Mouse (Mus musculus): ENCODE measurements around the gene Nit2. TPM values are rescaled to one million over a fixed set of nuclear protein-coding genes. Genes with fewer than 3 reads are reported as not detected.
A peak's percentile ranks its signal among the peaks of the same experiment; 100 is the strongest.

The Nit2 gene
- total and polyA plus RNA-seq, 3 experiments = 59.4 to 93.3 (median 71.8) TPM

DNA sequence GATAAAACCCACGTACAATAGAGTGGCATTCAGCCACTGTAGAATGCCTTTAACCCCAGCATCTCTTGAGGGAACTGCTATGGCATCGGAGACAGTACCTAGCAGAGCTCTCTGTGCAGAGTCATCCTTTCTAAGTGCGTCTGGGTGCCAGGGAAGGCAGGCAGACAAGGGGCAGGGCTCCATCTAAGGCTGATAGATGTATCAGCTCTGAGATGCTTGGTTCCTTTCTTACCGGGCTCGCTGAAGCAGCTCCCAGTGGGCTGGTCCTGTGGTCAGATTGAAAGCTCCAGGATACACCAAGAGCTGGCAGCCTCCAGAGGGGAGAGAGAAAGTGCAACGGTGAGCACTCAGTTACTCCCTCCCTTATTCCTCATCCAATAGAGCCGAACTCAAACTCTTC, 7.3 kb downstream of the Nit2 start:
- dilution Hi-C loops (cut with MboI; ENCODE audit: extremely low pct_ligation_motif_present, extremely low pct_unique_long_range_greater_than_20kb, low sequenced_read_pairs) = no loop called here
- Histone ChIP-seq H3K27me3 (replicated peaks) (no peaks in the 10 kb centered on the region), H3K4me2 (ENCODE audit: insufficient read depth, low read depth, poor library complexity, severe bottlenecking) (no peak overlapping the region), H3K27ac (ENCODE audit: insufficient read depth, low read depth) (no peak overlapping the region), H3K4me1 (ENCODE audit: control insufficient read depth in 1 of 2, insufficient read depth in 2 of 2) (peaks cover 0 to 25% of the 10 kb centered on the region in 2 experiments; a peak in 2 of 4 replicates), H3K9me3 (replicated peaks; ENCODE audit: low read length) (no peaks in the 10 kb centered on the region), H3K4me3 (replicated peaks in 1 of 3; ENCODE audit: low read depth in 2 of 3, low read length in 2 of 3, poor library complexity in 1 of 3) (no peak overlapping the region), H3K9ac (ENCODE audit: insufficient read depth, low read depth) (no peak overlapping the region), H3K79me2 (replicated peaks; ENCODE audit: control insufficient read depth, extremely low read depth, insufficient read depth, poor library complexity, severe bottlenecking) (no peaks in the 10 kb centered on the region), H3K36me3 (replicated peaks in 1 of 2; ENCODE audit: control insufficient read depth in 1 of 2, insufficient read depth in 1 of 2, low read length in 1 of 2) (peaks cover 55 to 95% of the 10 kb centered on the region in 2 experiments)
- in situ Hi-C loops (cut with MboI; ENCODE audit: low pct_ligation_motif_present, low pct_unique_long_range_greater_than_20kb, low sequenced_read_pairs) = no loop called here
- no peak for TF ChIP-seq KAT2A (IDR thresholded peaks at IDR 0.05; ENCODE audit: insufficient replicate concordance, low read length)
- TF ChIP-seq SIN3A (IDR thresholded peaks at IDR 0.05; ENCODE audit: low read length) = no peak
- no peak for TF ChIP-seq E2F4 (IDR thresholded peaks at IDR 0.05; ENCODE audit: insufficient replicate concordance, low read depth, low read length)
- no peak for TF ChIP-seq NELFE (IDR thresholded peaks at IDR 0.05; ENCODE audit: low read depth, low read length)
- DNase-seq (ENCODE audit: extremely low read depth) = no peak

DNA sequence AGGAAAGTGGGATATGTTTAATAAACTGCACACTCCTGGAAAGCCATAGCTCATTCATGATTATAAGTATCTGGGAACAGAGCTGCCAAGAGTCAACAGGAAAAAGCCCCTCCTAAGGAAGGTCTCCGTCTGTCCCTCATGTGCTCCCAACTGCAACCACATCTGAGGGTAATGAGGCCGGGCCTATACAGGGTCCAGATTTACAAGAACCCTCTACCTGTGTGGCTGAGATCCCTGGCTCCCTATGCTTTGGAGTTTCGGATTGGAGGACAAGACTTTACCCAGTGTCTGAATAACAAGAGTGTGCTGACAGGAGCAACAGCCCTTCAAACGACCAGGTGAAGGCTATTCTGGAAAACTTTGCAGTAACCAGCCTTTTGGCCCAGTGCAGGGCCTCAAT, 9.4 kb downstream of the Nit2 start:
- H3K27ac ChIP-seq (ENCODE audit: insufficient read depth, low read depth) = no peak overlapping the region
- H3K9ac ChIP-seq (ENCODE audit: insufficient read depth, low read depth) = no peak overlapping the region
- in situ Hi-C loops (cut with MboI; ENCODE audit: low pct_ligation_motif_present, low pct_unique_long_range_greater_than_20kb, low sequenced_read_pairs) (no loop called here), dilution Hi-C loops (cut with MboI; ENCODE audit: extremely low pct_ligation_motif_present, extremely low pct_unique_long_range_greater_than_20kb, low sequenced_read_pairs) (no loop called here)
- H3K36me3 ChIP-seq (replicated peaks in 1 of 2; ENCODE audit: control insufficient read depth in 1 of 2, insufficient read depth in 1 of 2, low read length in 1 of 2) = peaks cover 64 to 95% of the 10 kb centered on the region in 2 experiments
- DNase-seq (ENCODE audit: extremely low read depth) = no peak
- H3K4me2 ChIP-seq (ENCODE audit: insufficient read depth, low read depth, poor library complexity, severe bottlenecking) = no peak overlapping the region
- no peaks in the 10 kb centered on the region for H3K27me3 ChIP-seq (replicated peaks)
- no peak overlapping the region for H3K4me3 ChIP-seq (replicated peaks in 1 of 3; ENCODE audit: low read depth in 2 of 3, low read length in 2 of 3, poor library complexity in 1 of 3)
- no peaks in the 10 kb centered on the region for H3K9me3 ChIP-seq (replicated peaks; ENCODE audit: low read length)
- H3K4me1 ChIP-seq (ENCODE audit: control insufficient read depth in 1 of 2, insufficient read depth in 2 of 2) = peaks cover 0 to 15% of the 10 kb centered on the region in 2 experiments; a peak in 2 of 4 replicates
- H3K79me2 ChIP-seq (replicated peaks; ENCODE audit: control insufficient read depth, extremely low read depth, insufficient read depth, poor library complexity, severe bottlenecking) = no peaks in the 10 kb centered on the region
- TF ChIP-seq POLR2AphosphoS2 (IDR thresholded peaks at IDR 0.05; ENCODE audit: low read depth, low read length) = peak; percentile 79
- TF ChIP-seq CHD2 (IDR thresholded peaks at IDR 0.05; ENCODE audit: low read length) = peak; percentile 31; the same call in 1 of the 2 replicates
- no peak for TF ChIP-seq CTCF (conservative IDR thresholded peaks at IDR 0.05 in 1 of 2, IDR thresholded peaks at IDR 0.05 in 1 of 2; ENCODE audit: low read depth in 2 of 2, low read length in 2 of 2)
- TF ChIP-seq ZMIZ1 (IDR thresholded peaks at IDR 0.05; ENCODE audit: low read depth, low read length) = peak; percentile 20; the same call in 1 of the 2 replicates

DNA sequence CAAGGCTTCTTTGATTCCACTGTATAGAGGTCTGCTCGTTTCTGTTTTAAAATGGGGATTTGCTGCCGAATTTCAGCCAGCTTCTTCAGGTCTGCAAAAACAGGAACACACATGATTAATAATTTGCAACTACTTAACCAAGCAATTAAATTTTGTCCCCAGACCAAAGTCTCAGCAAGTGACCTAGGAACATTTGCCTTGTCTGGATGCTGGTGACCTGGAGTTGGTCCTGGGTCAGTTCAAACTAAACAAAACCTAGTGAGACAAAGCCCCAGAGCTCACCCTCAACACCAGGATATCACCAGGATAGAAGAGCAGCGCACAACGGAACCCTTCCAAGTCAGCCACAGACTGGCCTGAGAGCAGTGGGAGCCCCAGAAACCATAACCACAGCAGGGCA, 10.1 kb downstream of the Nit2 start:
- H3K27me3 ChIP-seq (replicated peaks) = no peaks in the 10 kb centered on the region
- H3K4me2 ChIP-seq (ENCODE audit: insufficient read depth, low read depth, poor library complexity, severe bottlenecking) = no peak overlapping the region
- H3K9me3 ChIP-seq (replicated peaks; ENCODE audit: low read length) = no peaks in the 10 kb centered on the region
- no peak for DNase-seq (ENCODE audit: extremely low read depth)
- peaks cover 0 to 16% of the 10 kb centered on the region in 2 experiments; a peak in 2 of 4 replicates for H3K4me1 ChIP-seq (ENCODE audit: control insufficient read depth in 1 of 2, insufficient read depth in 2 of 2)
- no peak overlapping the region for H3K9ac ChIP-seq (ENCODE audit: insufficient read depth, low read depth)
- H3K27ac ChIP-seq (ENCODE audit: insufficient read depth, low read depth) = no peak overlapping the region
- dilution Hi-C loops (cut with MboI; ENCODE audit: extremely low pct_ligation_motif_present, extremely low pct_unique_long_range_greater_than_20kb, low sequenced_read_pairs) (no loop called here), in situ Hi-C loops (cut with MboI; ENCODE audit: low pct_ligation_motif_present, low pct_unique_long_range_greater_than_20kb, low sequenced_read_pairs) (no loop called here)
- no peaks in the 10 kb centered on the region for H3K79me2 ChIP-seq (replicated peaks; ENCODE audit: control insufficient read depth, extremely low read depth, insufficient read depth, poor library complexity, severe bottlenecking)
- peaks cover 64 to 96% of the 10 kb centered on the region in 2 experiments for H3K36me3 ChIP-seq (replicated peaks in 1 of 2; ENCODE audit: control insufficient read depth in 1 of 2, insufficient read depth in 1 of 2, low read length in 1 of 2)
- TF ChIP-seq GABPA (IDR thresholded peaks at IDR 0.05; ENCODE audit: insufficient replicate concordance, low read depth, low read length) (no peak), ZKSCAN1 (IDR thresholded peaks at IDR 0.05; ENCODE audit: borderline replicate concordance, low read depth, low read length) (no peak), USF1 (IDR thresholded peaks at IDR 0.05; ENCODE audit: low read depth, low read length) (no peak), ETS1 (conservative IDR thresholded peaks at IDR 0.05; ENCODE audit: low read depth, low read length) (no peak), IRF4 (IDR thresholded peaks at IDR 0.05; ENCODE audit: low read depth, low read length) (no peak), MXI1 (IDR thresholded peaks at IDR 0.05; ENCODE audit: low read depth, low read length) (no peak), HCFC1 (IDR thresholded peaks at IDR 0.05; ENCODE audit: low read depth, low read length) (no peak), CHD2 (IDR thresholded peaks at IDR 0.05; ENCODE audit: low read length) (no peak), ZNF384 (IDR thresholded peaks at IDR 0.05; ENCODE audit: low read depth, low read length) (no peak)
- H3K4me3 ChIP-seq (replicated peaks in 1 of 3; ENCODE audit: low read depth in 2 of 3, low read length in 2 of 3, poor library complexity in 1 of 3) = no peak overlapping the region

All from CH12.LX (cell line).